Mouse (Mus musculus) liver, embryonic 11.5 days (tissue): ENCODE measurements at regions not wholly inside any gene's neighbourhood (a gene's known extent, or its start where the extent isn't known, plus 50 kb on each side); places are given as distances from the start of the nearest gene placed in this dataset.
"Not testable (repeated sequence)": the region's sequence is repeated elsewhere in the genome, so short reads cannot be mapped to it uniquely, and the experiment has no call there.

Experiments
- ATAC-seq: fragments of 200-750 bp; cut with Nextera tagmentation; replicated peaks from 2 replicates; pipeline ENCODE4 v1.8.0; 2017; ENCODE audit warnings: moderate number of reproducible peaks, mild to moderate bottlenecking, moderate TSS enrichment, moderate library complexity; ENCODE audit not compliant: low FRiP score
- DNase-seq: peaks from one replicate; pipeline ENCODE4 v3.0.0-alpha.2; 2017; ENCODE audit warnings: low spot score
- H3K27ac ChIP-seq: fragments of 300-500 bp; sonication (generic); 2 replicates; pipeline ENCODE4 v1.5.1; 2014; ENCODE audit warnings: mild to moderate bottlenecking, low read depth, low read length, control low read depth
- H3K27me3 ChIP-seq: fragments of 300-500 bp; sonication (generic); replicated peaks from 2 replicates; pipeline ENCODE4 v1.6.1; 2014; ENCODE audit warnings: low read length, mixed read lengths; ENCODE audit not compliant: control insufficient read depth, insufficient read depth
- H3K36me3 ChIP-seq: fragments of 300-500 bp; sonication (generic); 2 replicates; pipeline ENCODE4 v1.6.1; 2014; ENCODE audit warnings: mild to moderate bottlenecking, low read length, moderate library complexity, mixed read lengths; ENCODE audit not compliant: control insufficient read depth, insufficient read depth
- H3K4me1 ChIP-seq: fragments of 300-500 bp; sonication (generic); replicated peaks from 2 replicates; pipeline ENCODE4 v1.6.1; 2014; ENCODE audit warnings: low read length, mixed read lengths; ENCODE audit not compliant: control insufficient read depth, insufficient read depth
- H3K4me2 ChIP-seq: fragments of 300-500 bp; sonication (generic); 2 replicates; pipeline ENCODE4 v1.6.1; 2014; ENCODE audit warnings: mild to moderate bottlenecking, control low read depth, moderate library complexity
- H3K4me3 ChIP-seq: fragments of 300-500 bp; sonication (generic); 2 replicates; pipeline ENCODE4 v1.5.1; 2014; ENCODE audit warnings: low read depth, low read length, control low read depth
- H3K9ac ChIP-seq: fragments of 300-500 bp; sonication (generic); 2 replicates; pipeline ENCODE4 v1.6.1; 2014; ENCODE audit warnings: low read depth, low read length, control low read depth
- H3K9me3 ChIP-seq: fragments of 300-500 bp; sonication (generic); 2 replicates; pipeline ENCODE4 v1.6.1; 2016; ENCODE audit warnings: low read length, inconsistent platforms, mixed read lengths; ENCODE audit not compliant: control insufficient read depth
- WGBS: fragments of 180-500 bp; shearing (Covaris S2); extraction: QIAGEN DNeasy Blood & Tissue Kit; methylation state at CpG from one replicate; pipeline ENCODE4 v1.1.7; 2014; 5-methylcytosine and 5-hydroxymethylcytosine counted together

DNA sequence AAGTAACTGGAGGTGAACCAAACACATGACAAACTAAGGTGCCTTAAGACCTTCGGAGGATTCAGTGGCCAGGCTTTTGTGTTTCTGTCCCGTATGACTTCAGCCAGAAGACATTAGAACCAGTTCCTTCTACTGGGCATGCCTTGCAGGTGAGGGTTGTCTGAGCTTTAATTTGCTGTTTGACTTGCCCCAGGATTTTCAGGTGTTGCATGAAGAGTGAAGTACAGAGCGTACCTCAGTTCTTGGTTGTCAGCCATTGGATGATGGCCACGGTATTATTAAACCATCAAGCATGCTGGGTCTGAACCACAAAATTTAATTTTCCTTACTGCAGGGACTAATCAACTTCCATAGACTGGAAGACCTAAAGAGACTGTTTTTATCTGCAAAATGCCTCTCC is 181.5 kb upstream of the Mpdz start:
- Histone ChIP-seq H3K9ac (no peak overlapping the region), H3K36me3 (no peaks in the 10 kb centered on the region), H3K4me2 (no peak overlapping the region), H3K27me3 (no peaks in the 10 kb centered on the region), H3K9me3 (no peaks in the 10 kb centered on the region), H3K27ac (no peak overlapping the region), H3K4me1 (no peaks in the 10 kb centered on the region), H3K4me3 (no peak overlapping the region)
- 94% methylated on average over 4 of the region's 4 CpGs for WGBS
- DNase-seq (no peak), ATAC-seq (no peak)

DNA sequence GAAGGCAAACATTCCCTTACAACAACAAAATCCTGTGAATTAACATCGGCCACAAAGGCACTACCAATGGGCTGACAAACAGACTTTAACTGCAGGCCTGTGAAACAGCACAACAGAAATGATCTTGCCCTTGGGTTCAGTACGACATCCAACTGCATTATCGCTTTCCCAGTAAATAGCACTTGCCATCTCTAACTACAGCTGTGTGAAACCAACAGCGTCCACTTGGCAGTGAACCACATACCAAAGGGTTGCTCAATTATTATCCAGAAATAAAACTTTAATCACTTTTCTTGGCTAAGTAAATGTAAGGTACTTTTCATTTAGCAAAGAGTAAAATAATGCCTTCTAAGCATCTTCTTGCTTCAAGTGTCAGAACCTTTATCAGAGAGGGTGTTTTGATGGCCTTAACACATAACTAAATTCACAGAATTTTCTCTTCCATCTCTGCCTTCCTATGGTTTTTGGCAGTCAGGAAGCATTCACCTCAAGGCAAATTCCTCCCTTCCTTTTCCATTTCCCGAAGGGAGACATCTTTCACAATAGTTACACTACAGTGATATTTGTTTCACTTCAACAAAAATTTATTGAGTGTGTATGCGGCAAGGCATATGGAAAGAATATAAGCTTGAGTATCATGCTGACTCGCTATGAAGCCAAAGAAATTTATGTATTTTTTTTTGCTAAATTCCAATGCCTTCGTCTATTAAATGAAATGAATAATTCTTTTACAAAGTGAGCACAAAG is 178.9 kb upstream of the Mpdz start:
- Histone ChIP-seq H3K36me3 (no peaks in the 10 kb centered on the region), H3K9me3 (no peaks in the 10 kb centered on the region), H3K4me2 (no peak overlapping the region), H3K27me3 (no peaks in the 10 kb centered on the region), H3K4me1 (no peaks in the 10 kb centered on the region), H3K4me3 (no peak overlapping the region), H3K9ac (no peak overlapping the region), H3K27ac (no peak overlapping the region)
- no peak for DNase-seq
- WGBS, result 81% methylated on average over 8 of the region's 8 CpGs
- ATAC-seq, result no peak

DNA sequence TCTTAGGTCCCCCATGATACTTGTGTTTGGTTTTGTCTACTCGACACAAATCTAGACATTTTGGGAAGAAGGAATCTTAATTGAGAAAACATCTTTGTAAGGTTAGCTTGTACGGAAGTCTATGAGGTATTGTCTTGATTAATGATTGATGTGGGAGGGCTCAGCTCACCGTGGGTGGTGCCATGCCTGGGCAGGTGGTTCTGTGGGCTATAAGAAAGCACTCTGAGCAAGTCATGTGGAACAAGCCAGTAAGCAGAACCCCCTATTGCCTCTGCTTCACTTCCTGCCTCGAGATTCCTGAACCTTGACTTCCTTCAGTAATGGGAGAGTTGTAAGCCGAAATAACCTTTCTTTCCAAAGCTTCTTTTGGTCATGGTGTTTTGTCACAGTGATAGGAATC is 174.6 kb upstream of the Mpdz start:
- Histone ChIP-seq H3K4me1 (no peaks in the 10 kb centered on the region), H3K27ac (no peak overlapping the region), H3K27me3 (no peaks in the 10 kb centered on the region), H3K36me3 (no peaks in the 10 kb centered on the region), H3K9me3 (no peaks in the 10 kb centered on the region), H3K9ac (no peak overlapping the region), H3K4me3 (no peak overlapping the region), H3K4me2 (no peak overlapping the region)
- 61% methylated on average over 5 of the region's 5 CpGs for WGBS
- no peak for ATAC-seq
- DNase-seq, result no peak

DNA sequence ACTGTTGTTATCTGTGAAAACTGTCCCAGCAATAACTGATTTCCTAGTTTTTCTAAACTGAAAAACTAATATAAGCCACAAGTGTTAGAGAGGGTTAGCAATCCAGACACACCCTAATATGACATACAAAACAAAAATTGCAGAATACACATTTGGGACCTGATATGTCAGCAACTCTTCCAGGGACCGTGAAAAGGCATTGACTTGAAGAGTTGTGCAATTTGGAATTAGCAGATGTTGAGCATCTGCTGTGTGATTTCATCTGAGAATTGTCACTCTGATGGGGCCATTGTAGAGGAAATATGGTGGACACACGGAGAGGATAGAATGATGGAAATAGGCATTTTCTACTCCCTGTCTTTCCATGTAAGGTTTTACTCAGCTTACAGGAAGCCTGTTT is 168.6 kb upstream of the Mpdz start:
- WGBS, result 84% methylated on average over 2 of the region's 2 CpGs
- Histone ChIP-seq H3K27ac (no peak overlapping the region), H3K36me3 (no peaks in the 10 kb centered on the region), H3K27me3 (no peaks in the 10 kb centered on the region), H3K4me1 (no peaks in the 10 kb centered on the region), H3K4me2 (no peak overlapping the region), H3K9me3 (no peaks in the 10 kb centered on the region), H3K9ac (no peak overlapping the region), H3K4me3 (no peak overlapping the region)
- DNase-seq, result no peak
- ATAC-seq, result no peak

DNA sequence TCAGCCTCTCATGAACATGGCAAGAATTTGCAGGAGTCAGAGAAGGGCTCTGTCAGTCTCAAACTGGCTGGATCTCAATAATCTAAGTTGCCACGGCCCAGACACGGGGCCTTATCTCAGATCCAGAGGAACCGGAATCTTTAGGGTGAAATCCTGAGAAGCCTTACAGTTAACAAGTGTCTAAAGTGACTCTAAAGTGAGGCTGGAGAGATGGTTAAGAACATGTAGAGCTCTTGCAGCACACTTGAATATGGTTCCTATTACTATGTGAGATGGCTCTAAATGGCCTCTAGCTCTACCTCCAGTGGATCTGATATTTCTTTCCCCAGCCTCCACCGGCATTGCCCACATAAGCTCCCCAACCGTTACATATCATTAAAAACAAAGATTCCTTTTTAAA is 157.8 kb upstream of the Mpdz start:
- Histone ChIP-seq H3K27ac (no peak overlapping the region), H3K4me1 (no peaks in the 10 kb centered on the region), H3K36me3 (no peaks in the 10 kb centered on the region), H3K4me3 (no peak overlapping the region), H3K9ac (no peak overlapping the region), H3K27me3 (no peaks in the 10 kb centered on the region), H3K4me2 (no peak overlapping the region), H3K9me3 (no peaks in the 10 kb centered on the region)
- ATAC-seq, result no peak
- no peak for DNase-seq
- WGBS, result 78% methylated on average over 5 of the region's 5 CpGs

DNA sequence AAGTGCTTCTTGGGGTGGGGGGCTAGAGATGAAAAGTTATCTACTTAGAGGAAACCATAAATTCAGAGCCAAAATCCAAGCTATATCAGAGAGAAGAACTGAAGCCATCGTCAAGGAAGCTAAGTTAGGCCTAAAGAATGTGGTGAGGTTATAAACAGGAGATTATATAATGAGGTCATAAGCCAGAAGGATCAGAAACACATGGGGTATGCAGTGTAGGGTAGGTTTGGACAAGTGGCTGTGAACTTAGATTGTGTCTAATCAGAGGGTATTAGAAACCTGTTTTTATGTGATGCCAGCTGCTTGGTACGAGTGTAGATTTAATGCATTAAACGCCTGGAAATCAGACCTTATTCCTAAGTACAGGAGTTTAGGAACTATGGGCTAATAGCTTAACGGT is 154.8 kb upstream of the Mpdz start:
- H3K9ac ChIP-seq, result no peak overlapping the region
- H3K9me3 ChIP-seq, result no peaks in the 10 kb centered on the region
- no peak overlapping the region for H3K4me3 ChIP-seq
- H3K4me1 ChIP-seq, result no peaks in the 10 kb centered on the region
- 72% methylated on average over 4 of the region's 4 CpGs for WGBS
- H3K36me3 ChIP-seq, result no peaks in the 10 kb centered on the region
- H3K4me2 ChIP-seq, result no peak overlapping the region
- DNase-seq, result no peak
- no peak overlapping the region for H3K27ac ChIP-seq
- ATAC-seq, result no peak
- H3K27me3 ChIP-seq, result no peaks in the 10 kb centered on the region

DNA sequence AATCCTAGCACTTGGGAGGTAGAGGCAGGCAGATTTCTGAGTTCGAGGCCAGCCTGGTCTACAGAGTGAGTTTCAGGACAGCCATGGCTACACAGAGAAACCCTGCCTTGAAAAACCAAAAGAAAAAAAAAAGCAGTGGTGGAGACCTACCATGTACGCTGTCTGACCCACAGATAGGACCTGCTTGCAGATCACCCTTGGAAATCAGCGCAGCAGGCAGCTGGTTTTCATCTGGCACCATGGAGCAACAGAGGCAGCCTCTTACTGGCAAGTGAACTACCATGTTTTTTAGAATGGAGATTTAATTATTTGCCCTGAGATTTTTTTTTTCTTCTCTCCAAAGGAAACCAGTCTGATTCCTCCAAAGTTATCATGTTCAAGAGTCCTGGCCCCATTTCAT is 150.8 kb upstream of the Mpdz start:
- H3K27me3 ChIP-seq, H3K27ac ChIP-seq, H3K4me3 ChIP-seq, DNase-seq, H3K36me3 ChIP-seq, H3K9ac ChIP-seq, H3K4me2 ChIP-seq, ATAC-seq, H3K9me3 ChIP-seq, H3K4me1 ChIP-seq: not testable (repeated sequence)
- 81% methylated on average over 3 of the region's 3 CpGs for WGBS

DNA sequence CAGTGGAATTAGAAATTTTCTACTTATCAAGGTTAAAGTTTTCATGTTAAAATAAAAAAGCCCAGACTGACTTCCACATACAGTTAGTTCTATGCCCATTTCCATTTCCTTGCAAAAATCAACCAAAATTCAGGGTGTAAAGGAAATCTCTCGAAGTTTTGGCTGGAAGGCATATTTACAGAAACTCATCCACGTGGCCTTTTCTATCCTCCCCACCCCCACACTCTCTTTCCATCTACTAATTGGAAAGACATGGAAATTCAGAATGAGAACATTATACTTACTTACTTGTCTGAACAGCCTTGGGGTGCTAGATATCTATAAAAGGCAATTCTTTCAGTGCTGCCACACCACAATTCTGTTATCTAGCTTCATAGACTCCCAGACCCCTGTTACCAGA is 139.9 kb upstream of the Mpdz start:
- no peaks in the 10 kb centered on the region for H3K9me3 ChIP-seq
- no peak for DNase-seq
- no peak overlapping the region for H3K9ac ChIP-seq
- no peaks in the 10 kb centered on the region for H3K27me3 ChIP-seq
- H3K4me2 ChIP-seq, result no peak overlapping the region
- no peaks in the 10 kb centered on the region; the same call in 1 of the 2 replicates for H3K4me1 ChIP-seq
- 53% methylated on average over 2 of the region's 2 CpGs for WGBS
- no peak for ATAC-seq
- H3K36me3 ChIP-seq, result no peaks in the 10 kb centered on the region
- H3K27ac ChIP-seq, result no peak overlapping the region
- no peak overlapping the region for H3K4me3 ChIP-seq

DNA sequence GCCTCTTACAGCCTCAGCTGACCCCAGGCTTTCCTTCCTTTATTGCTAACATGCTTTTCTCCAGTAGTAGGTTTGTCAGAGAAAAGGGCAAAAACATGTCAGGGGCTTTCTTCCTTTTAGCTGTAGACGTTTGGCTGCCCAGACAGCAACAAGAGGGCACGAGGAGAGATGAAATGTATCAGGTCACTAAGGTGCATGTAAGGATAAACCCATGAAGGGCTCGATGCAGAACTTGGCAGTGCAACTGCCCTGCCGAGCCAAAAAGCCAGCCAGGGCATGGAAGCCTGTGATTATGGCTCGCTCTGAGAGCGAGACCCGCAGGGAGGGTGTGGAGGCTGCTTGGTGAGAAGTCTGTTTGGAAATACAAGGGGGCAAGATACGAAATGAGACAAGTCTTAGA is 137.9 kb upstream of the Mpdz start:
- Histone ChIP-seq H3K27ac (no peak overlapping the region), H3K4me3 (no peak overlapping the region), H3K9ac (no peak overlapping the region), H3K4me1 (no peaks in the 10 kb centered on the region; the same call in 1 of the 2 replicates), H3K27me3 (no peaks in the 10 kb centered on the region), H3K9me3 (no peaks in the 10 kb centered on the region), H3K36me3 (no peaks in the 10 kb centered on the region), H3K4me2 (no peak overlapping the region)
- no peak for DNase-seq
- no peak for ATAC-seq
- WGBS, result 73% methylated on average over 8 of the region's 8 CpGs
